Mouse (Mus musculus): ENCODE data around the gene Rfx8.
"Not testable (repeated sequence)": the region's sequence is repeated elsewhere in the genome, so short reads cannot be mapped to it uniquely, and the experiment has no call there.

Gene Rfx8

GRCm38 (mm10) chr1:39688573-39688972 is 32.2 kb downstream of the Rfx8 start:
- DNase-seq = no peak

GRCm38 (mm10) chr1:39687279-39687678 is 33.5 kb downstream of the Rfx8 start:
- no peak for DNase-seq

GRCm38 (mm10) chr1:39685841-39686240 is 35.0 kb downstream of the Rfx8 start:
- DNase-seq = peak; percentile 86 to 92

- DNase-seq = no peak
These were observed 39.2 kb downstream of the Rfx8 start for GRCm38 (mm10) chr1:39681638-39682037.

- DNase-seq = no peak
These were observed 40.3 kb downstream of the Rfx8 start for GRCm38 (mm10) chr1:39680546-39680945.

- DNase-seq = no peak
These were observed 41.9 kb downstream of the Rfx8 start for GRCm38 (mm10) chr1:39678883-39679282.

- no peak for DNase-seq
These were observed 44.4 kb downstream of the Rfx8 start for GRCm38 (mm10) chr1:39676221-39676876.

GRCm38 (mm10) chr1:39672362-39673105 is 48.3 kb downstream of the Rfx8 start:
- DNase-seq = no peak

GRCm38 (mm10) chr1:39670211-39670935 is 50.4 kb downstream of the Rfx8 start:
- no peak for DNase-seq

GRCm38 (mm10) chr1:39666751-39667252 is 54.0 kb downstream of the Rfx8 start:
- no peak for DNase-seq

GRCm38 (mm10) chr1:39664039-39664625 is 56.7 kb downstream of the Rfx8 start:
- DNase-seq = no peak

- DNase-seq = no peak
These were observed 57.7 kb downstream of the Rfx8 start for GRCm38 (mm10) chr1:39663050-39663449.

- DNase-seq = no peak
These were observed 63.7 kb downstream of the Rfx8 start for GRCm38 (mm10) chr1:39656976-39657529.

- not testable (repeated sequence) for DNase-seq
These were observed 65.9 kb downstream of the Rfx8 start for GRCm38 (mm10) chr1:39654901-39655300.

GRCm38 (mm10) chr1:39653028-39653427 is 67.8 kb downstream of the Rfx8 start:
- DNase-seq = no peak

GRCm38 (mm10) chr1:39651241-39651548 is 69.6 kb downstream of the Rfx8 start, which contains the start of gene Creg2:
Gene Creg2 (minus strand): TSS chr1:39651474.
- DNase-seq = no peak

GRCm38 (mm10) chr1:39650435-39651240 is 70.2 kb downstream of the Rfx8 start:
- DNase-seq = peak; percentile 54 to 64

GRCm38 (mm10) chr1:39649691-39650434 is 70.9 kb downstream of the Rfx8 start:
- DNase-seq = no peak

GRCm38 (mm10) chr1:39648584-39648983 is 72.2 kb downstream of the Rfx8 start:
- DNase-seq = no peak

- peak; percentile 20 to 58 for DNase-seq
These were observed 74.7 kb downstream of the Rfx8 start for GRCm38 (mm10) chr1:39645905-39646759.

All from kidney, postnatal 25 days (tissue).